Mouse (Mus musculus) forebrain, embryonic 14.5 days (tissue): ENCODE results near the gene Stc2. TPM values are rescaled to one million over a fixed set of nuclear protein-coding genes. Genes with fewer than 3 reads are reported as not detected.

Experiments
- ATAC-seq: fragments of 200-750 bp; cut with Nextera tagmentation; 2 replicates; pipeline ENCODE4 v1.8.0; 2017; ENCODE audit warnings: mild to moderate bottlenecking, moderate library complexity
- DNase-seq: peaks from one replicate; pipeline ENCODE4 v3.0.0-alpha.2; 2015; ENCODE audit warnings: low spot score
- H3K27ac ChIP-seq: fragments of 300-500 bp; sonication (generic); 2 replicates; pipeline ENCODE4 v1.5.1; 2014; ENCODE audit warnings: low read depth, mild to moderate bottlenecking, control low read depth, low read length, moderate library complexity
- H3K27me3 ChIP-seq: fragments of 300-500 bp; sonication (generic); replicated peaks from 2 replicates; pipeline ENCODE4 v1.6.1; 2014; ENCODE audit warnings: low read length, control low read depth, mixed read lengths; ENCODE audit not compliant: control insufficient read depth, insufficient read depth
- H3K36me3 ChIP-seq: fragments of 300-500 bp; sonication (generic); 2 replicates; pipeline ENCODE4 v1.6.1; 2014; ENCODE audit warnings: low read length, control low read depth; ENCODE audit not compliant: control insufficient read depth, insufficient read depth
- H3K4me1 ChIP-seq: fragments of 300-500 bp; sonication (generic); 2 replicates; pipeline ENCODE4 v1.6.1; 2014; ENCODE audit warnings: antibody characterized with exemption, low read length, control low read depth; ENCODE audit not compliant: control insufficient read depth, insufficient read depth
- H3K4me2 ChIP-seq: fragments of 300-500 bp; sonication (generic); 2 replicates; pipeline ENCODE4 v1.6.1; 2014; ENCODE audit warnings: mild to moderate bottlenecking, control low read depth, low read length
- H3K4me3 ChIP-seq: fragments of 300-500 bp; sonication (generic); 2 replicates; pipeline ENCODE4 v1.5.1; 2014; ENCODE audit warnings: low read depth, low read length, control low read depth
- H3K9ac ChIP-seq: fragments of 300-500 bp; sonication (generic); 2 replicates; pipeline ENCODE4 v1.6.1; 2014; ENCODE audit warnings: mild to moderate bottlenecking, low read length, control low read depth, moderate library complexity
- H3K9me3 ChIP-seq: fragments of 300-500 bp; sonication (generic); replicated peaks from 2 replicates; pipeline ENCODE4 v1.6.1; 2016; ENCODE audit warnings: low read length, control low read depth, mixed read lengths; ENCODE audit not compliant: control insufficient read depth
- WGBS: fragments of 180-500 bp; shearing (Covaris S2); extraction: QIAGEN DNeasy Blood & Tissue Kit; methylation state at CpG from one replicate; pipeline ENCODE4 v1.1.7; 2014; 5-methylcytosine and 5-hydroxymethylcytosine counted together
- polyA plus RNA-seq: library from polyadenylated mRNA; unstranded; fragments of >200 nt; fragmentation: Nextera tagmentation; extraction: Ambion mirVana; gene quantifications from 2 replicates; pipeline ENCODE4 v1.2.1, GENCODE M21; 2014

Stc2 gene
- polyA plus RNA-seq = 0.35 and 0.80 TPM in 2 replicates

DNA sequence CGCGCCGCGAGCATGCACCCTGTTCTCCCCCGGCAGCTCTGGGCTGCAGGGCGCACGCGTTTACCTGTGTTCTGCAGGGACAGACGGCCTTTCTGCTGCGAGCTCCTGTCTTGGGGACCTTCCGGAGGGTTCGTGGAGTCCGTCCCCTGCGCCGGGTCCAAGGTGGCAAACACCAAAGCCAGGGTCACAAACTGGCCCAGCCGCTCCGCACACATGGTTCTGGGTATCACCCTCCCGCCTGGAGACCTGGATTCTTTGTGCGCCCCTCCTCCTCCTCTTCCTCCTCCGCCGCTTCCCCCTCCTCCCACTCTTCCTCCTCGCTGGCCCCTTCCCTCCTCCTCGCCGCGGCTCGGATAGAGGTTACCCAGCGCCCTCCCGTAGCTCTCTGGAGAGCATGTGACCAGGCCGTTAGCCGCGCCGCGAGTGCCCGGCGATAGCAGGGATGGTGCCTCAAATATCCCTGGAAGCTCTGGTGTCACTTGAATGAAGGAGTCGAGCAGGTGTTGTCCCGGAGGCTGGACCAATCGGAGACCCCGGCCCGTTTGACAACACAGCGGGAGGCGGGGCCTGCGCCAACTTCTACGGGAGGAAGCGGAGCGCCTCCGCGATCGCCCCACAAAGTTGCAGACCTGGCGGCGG, at the start of gene Stc2:
TSS of gene Stc2 (minus strand) at position 427 of the 639 bp plus-strand sequence.
- no peaks in the 10 kb centered on the region for H3K36me3 ChIP-seq
- H3K9me3 ChIP-seq = no peaks in the 10 kb centered on the region
- peak; percentile 86 for DNase-seq
- H3K4me2 ChIP-seq = peak within 1 kb of the TSS; percentile 100
- H3K4me3 ChIP-seq = peak within 1 kb of the TSS; percentile 56
- ATAC-seq = peak; percentile 83
- peaks cover 18% of the 10 kb centered on the region for H3K27me3 ChIP-seq
- no peak within 1 kb of the TSS for H3K27ac ChIP-seq
- peak within 1 kb of the TSS; percentile 60 for H3K9ac ChIP-seq
- WGBS = under 1% methylated on average over 46 of the region's 51 CpGs
- H3K4me1 ChIP-seq = peaks cover 15% of the 10 kb centered on the region; the same call in 1 of the 2 replicates

DNA sequence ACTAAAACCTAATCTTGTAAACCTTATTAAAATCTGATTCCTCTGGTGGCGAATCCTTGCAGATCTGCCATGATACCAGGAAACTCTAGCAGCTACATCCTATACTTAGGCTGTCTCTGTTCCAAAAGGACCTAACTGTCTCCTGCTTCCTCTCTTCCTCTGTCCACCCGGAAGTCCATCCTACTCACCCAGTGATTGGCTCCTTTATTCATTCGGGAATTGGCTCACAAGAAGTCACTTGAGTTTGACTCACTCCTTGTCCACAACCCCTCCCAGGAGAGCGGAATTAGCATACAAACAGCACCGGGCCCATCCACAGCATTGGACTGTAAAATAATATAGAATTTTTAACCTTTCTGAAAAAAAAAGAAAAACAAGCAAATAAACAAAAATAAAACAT, 47.2 kb upstream of the Stc2 start:
- H3K4me3 ChIP-seq = no peak overlapping the region
- H3K27me3 ChIP-seq = no peaks in the 10 kb centered on the region
- no peak overlapping the region for H3K27ac ChIP-seq
- H3K9ac ChIP-seq = no peak overlapping the region
- 78% methylated on average over 5 of the region's 5 CpGs for WGBS
- no peak overlapping the region for H3K4me2 ChIP-seq
- no peaks in the 10 kb centered on the region for H3K9me3 ChIP-seq
- DNase-seq (no peak), ATAC-seq (no peak)
- no peaks in the 10 kb centered on the region for H3K36me3 ChIP-seq
- H3K4me1 ChIP-seq = no peaks in the 10 kb centered on the region

DNA sequence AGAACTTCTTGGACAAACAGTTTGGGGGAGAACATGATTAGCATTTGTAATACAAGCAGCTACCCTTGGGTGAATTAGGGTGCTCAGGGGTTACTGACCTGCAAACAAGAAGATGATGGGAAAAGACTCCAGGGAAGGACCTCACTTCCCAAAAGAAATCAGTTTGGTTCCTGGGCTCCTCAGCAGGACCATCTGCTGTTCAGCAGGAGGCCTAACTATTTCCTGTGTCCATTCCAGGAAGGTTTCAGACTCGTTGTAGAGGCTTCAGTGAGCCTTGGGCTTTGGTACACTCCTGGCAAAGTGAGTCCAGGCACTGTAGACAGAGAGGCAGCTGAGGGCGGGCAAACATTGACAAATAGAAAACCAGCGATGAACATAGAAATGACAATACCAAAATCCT, 42.5 kb upstream of the Stc2 start:
- 79% methylated on average over 3 of the region's 3 CpGs for WGBS
- no peak for ATAC-seq

DNA sequence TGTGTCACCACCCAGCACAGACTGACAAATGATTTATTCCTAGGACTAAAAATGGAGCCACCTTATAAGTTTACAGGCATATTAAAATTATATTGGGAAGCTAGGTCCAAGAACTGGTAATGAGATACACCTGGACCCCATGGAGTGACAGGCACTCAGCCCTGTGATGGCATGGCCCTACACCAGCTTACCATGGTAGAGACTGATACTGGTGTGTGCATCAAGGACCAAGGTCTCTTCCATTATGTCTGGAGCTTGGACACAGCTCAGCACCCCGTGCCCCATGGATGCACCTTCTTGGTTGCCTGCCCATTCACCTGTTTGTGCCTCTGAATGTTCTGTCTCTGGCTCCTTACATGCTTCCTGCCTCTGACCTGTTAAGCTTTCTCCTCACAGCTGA, 36.9 kb upstream of the Stc2 start:
- Histone ChIP-seq H3K27me3 (no peaks in the 10 kb centered on the region), H3K4me1 (no peaks in the 10 kb centered on the region), H3K9ac (no peak overlapping the region), H3K4me3 (no peak overlapping the region), H3K4me2 (no peak overlapping the region), H3K9me3 (no peaks in the 10 kb centered on the region), H3K27ac (no peak overlapping the region), H3K36me3 (no peaks in the 10 kb centered on the region)
- 86% methylated on average over 1 of the region's 1 CpGs for WGBS
- ATAC-seq (no peak), DNase-seq (no peak)

More for the DNA sequence above, 42.5 kb upstream of the Stc2 start:
- Histone ChIP-seq H3K9me3 (no peaks in the 10 kb centered on the region), H3K4me3 (no peak overlapping the region), H3K27me3 (no peaks in the 10 kb centered on the region), H3K36me3 (no peaks in the 10 kb centered on the region), H3K27ac (no peak overlapping the region), H3K9ac (no peak overlapping the region), H3K4me2 (no peak overlapping the region), H3K4me1 (no peaks in the 10 kb centered on the region)
- no peak for DNase-seq

DNA sequence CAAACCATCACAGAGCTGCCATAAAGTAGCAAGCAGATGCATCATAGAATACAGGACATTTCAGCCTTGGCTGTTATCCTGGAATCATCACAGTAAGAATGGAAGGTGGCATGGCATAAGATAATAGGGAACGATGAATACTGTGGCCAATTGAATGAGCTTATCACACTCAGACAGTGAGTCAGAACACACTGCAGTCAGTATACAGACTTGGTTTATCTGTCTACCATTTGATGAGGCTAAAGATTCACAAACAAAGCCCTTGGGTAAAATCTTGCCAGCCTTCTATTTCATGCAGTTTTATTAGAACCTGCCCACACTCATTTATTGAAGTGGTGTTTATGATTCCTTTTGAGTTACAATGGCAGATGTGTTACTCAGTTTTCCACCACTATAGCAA, 33.2 kb upstream of the Stc2 start:
- Histone ChIP-seq H3K4me2 (no peak overlapping the region), H3K9ac (no peak overlapping the region), H3K4me1 (no peaks in the 10 kb centered on the region), H3K27ac (no peak overlapping the region), H3K4me3 (no peak overlapping the region), H3K27me3 (no peaks in the 10 kb centered on the region), H3K36me3 (no peaks in the 10 kb centered on the region), H3K9me3 (no peaks in the 10 kb centered on the region)
- ATAC-seq (no peak), DNase-seq (no peak)
- 94% methylated on average over 1 of the region's 1 CpGs for WGBS

DNA sequence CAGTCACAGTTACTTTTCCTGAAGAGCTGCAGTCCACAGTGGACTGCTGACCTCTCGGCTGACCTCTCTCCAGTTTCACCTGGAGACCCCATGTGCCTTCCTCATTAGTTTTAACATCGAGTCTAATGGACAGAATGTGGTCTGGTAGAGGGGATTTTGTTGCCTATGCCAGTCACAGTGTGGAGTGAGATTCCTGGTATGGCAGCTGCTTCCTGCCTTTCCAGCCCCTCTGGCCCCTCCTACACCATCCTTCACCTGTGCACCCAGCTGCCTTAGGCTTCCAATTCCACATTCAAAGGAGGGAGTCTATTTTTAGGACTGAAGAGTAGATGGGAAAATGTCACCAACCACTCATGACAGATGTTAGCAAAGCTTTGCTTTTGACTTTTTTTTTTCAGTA, 28.7 kb upstream of the Stc2 start:
- H3K36me3 ChIP-seq = no peaks in the 10 kb centered on the region
- 89% methylated on average over 2 of the region's 2 CpGs for WGBS
- H3K27ac ChIP-seq = no peak overlapping the region
- DNase-seq = no peak
- H3K27me3 ChIP-seq = no peaks in the 10 kb centered on the region
- H3K4me1 ChIP-seq = no peaks in the 10 kb centered on the region
- no peak overlapping the region for H3K9ac ChIP-seq
- H3K4me2 ChIP-seq = no peak overlapping the region
- H3K9me3 ChIP-seq = no peaks in the 10 kb centered on the region
- ATAC-seq = no peak
- H3K4me3 ChIP-seq = no peak overlapping the region

DNA sequence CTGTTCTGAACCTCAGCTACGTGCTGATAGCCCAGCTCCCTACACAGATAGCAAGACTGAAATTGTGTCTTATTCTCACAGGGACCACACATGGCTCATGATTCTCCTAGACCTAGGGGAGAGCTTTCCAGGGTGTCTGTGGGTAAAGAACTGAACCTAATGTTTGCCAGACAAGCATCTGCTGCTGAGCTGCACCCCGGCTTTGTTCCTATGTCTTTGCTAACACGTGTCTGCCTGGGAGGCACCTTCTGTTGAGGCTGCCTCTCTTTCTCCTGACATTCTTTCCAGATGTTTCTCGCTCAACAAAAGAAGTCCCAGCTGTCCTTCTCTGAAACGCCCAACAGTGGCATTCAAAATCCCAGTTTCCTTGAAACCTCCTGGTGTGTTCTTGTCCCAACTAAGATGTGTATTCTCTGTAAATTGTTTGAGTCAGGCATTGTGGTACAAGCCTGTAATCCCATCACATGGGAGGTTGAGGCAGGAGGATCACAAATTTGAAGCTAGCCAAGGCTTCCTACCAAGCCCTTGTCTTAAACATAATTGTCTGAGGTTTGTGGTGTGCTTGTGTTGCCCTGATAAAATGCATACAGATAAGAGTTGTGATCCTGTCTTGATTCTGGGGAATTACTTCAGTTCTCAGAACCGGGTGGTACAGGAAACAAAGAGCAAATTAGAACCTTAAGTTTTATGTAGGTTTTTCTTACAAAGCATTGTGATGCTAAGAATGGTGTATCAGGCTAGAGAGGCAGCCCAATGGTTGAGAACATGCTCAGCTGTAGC, 27.0 kb upstream of the Stc2 start:
- Histone ChIP-seq H3K9me3 (no peaks in the 10 kb centered on the region), H3K27ac (no peak overlapping the region), H3K9ac (no peak overlapping the region), H3K4me1 (no peaks in the 10 kb centered on the region), H3K36me3 (no peaks in the 10 kb centered on the region), H3K4me2 (no peak overlapping the region), H3K4me3 (no peak overlapping the region), H3K27me3 (no peaks in the 10 kb centered on the region)
- ATAC-seq (no peak), DNase-seq (no peak)
- WGBS = 67% methylated on average over 6 of the region's 6 CpGs

DNA sequence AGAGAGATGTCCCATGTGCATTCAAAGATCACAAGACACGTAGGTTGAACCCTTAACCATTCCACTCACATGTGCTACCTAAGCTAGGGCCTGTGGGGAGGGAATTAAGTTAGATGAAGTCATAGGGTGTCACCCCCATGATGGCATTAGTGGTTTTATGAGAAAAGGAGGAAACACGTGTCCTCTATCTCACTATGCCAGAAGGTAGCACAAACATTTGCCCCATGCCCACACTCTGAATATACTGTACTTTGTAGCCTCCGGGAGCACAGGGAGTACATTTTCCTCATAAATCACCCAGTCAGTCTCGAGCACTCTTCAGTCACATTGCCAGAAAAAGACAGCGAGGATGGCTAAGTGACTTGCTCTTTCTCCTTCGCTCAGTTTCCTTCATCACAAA, 24.2 kb upstream of the Stc2 start:
- no peak for ATAC-seq
- no peaks in the 10 kb centered on the region for H3K27me3 ChIP-seq
- WGBS = 87% methylated on average over 6 of the region's 6 CpGs

DNA sequence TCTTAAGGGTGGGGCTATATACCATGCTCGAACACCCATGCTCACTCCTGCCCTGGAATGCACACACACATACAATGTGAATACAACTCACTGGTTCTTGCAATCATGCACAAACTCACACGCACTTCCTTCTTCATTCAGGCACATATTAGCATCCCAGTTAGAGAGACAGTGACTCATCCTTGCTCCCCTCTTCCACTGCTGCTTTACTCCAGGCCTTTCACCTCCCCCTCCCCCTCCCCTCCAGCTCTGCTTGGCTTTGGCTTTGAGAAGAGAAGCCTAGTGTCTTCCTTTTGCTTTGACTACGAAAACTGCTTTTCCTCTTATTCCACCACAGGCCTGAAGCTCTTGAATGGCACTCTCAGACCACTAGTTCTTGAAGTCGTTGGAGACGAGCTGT, 22.5 kb upstream of the Stc2 start:
- no peak for ATAC-seq

More for the DNA sequence above, 24.2 kb upstream of the Stc2 start:
- Histone ChIP-seq H3K27ac (no peak overlapping the region), H3K36me3 (no peaks in the 10 kb centered on the region), H3K4me2 (no peak overlapping the region), H3K9ac (no peak overlapping the region), H3K4me1 (no peaks in the 10 kb centered on the region), H3K4me3 (no peak overlapping the region), H3K9me3 (no peaks in the 10 kb centered on the region)
- DNase-seq = no peak

More for the DNA sequence above, 22.5 kb upstream of the Stc2 start:
- Histone ChIP-seq H3K27me3 (no peaks in the 10 kb centered on the region), H3K36me3 (no peaks in the 10 kb centered on the region), H3K9me3 (no peaks in the 10 kb centered on the region), H3K9ac (no peak overlapping the region), H3K4me2 (no peak overlapping the region), H3K4me1 (no peaks in the 10 kb centered on the region), H3K27ac (no peak overlapping the region), H3K4me3 (no peak overlapping the region)
- no peak for DNase-seq
- WGBS = 84% methylated on average over 5 of the region's 5 CpGs
